Mouse (Mus musculus) CH12.LX (cell line): ENCODE results near the gene Rab43. TPM values are rescaled to one million over a fixed set of nuclear protein-coding genes. Genes with fewer than 3 reads are reported as not detected.

Experiments used
- DNase-seq: peaks from one replicate; pipeline ENCODE4 v3.0.0-alpha.2; 2013; ENCODE audit errors: extremely low read depth
- H3K27ac ChIP-seq: 2 replicates; pipeline ENCODE4 v1.5.1; 2012; ENCODE audit warnings: low read depth, mild to moderate bottlenecking, control low read depth, moderate library complexity; ENCODE audit not compliant: insufficient read depth
- H3K27me3 ChIP-seq: replicated peaks from 2 replicates; pipeline ENCODE3; 2012; ENCODE audit warnings: inconsistent platforms
- H3K36me3 ChIP-seq, 2 experiments: replicated peaks in 1 of 2; 2 replicates each; pipeline versions ENCODE3 to v1.6.1; 2012; ENCODE audit warnings: inconsistent platforms in 1 of 2, low read length in 1 of 2, mild to moderate bottlenecking in 1 of 2, mixed read lengths in 1 of 2, moderate library complexity in 1 of 2; ENCODE audit not compliant: control insufficient read depth in 1 of 2, insufficient read depth in 1 of 2
- H3K4me1 ChIP-seq, 2 experiments: 2 replicates each; pipeline ENCODE4 v1.6.1; 2012; ENCODE audit warnings: inconsistent platforms in 1 of 2, moderate library complexity in 1 of 2; ENCODE audit not compliant: insufficient read depth in 2 of 2, control insufficient read depth in 1 of 2
- H3K4me2 ChIP-seq: 2 replicates; pipeline ENCODE4 v1.6.1; 2012; ENCODE audit warnings: low read depth, mild to moderate bottlenecking, control low read depth; ENCODE audit not compliant: poor library complexity, insufficient read depth, severe bottlenecking
- H3K4me3 ChIP-seq, 3 experiments: fragments of 150-350 bp in 1 of 3; sonication (generic) in 1 of 3; replicated peaks in 1 of 3; 2 replicates each; pipeline versions ENCODE3 to v1.5.1; 2011 to 2012; ENCODE audit warnings: low read depth in 2 of 3, low read length in 2 of 3, mild to moderate bottlenecking in 2 of 3, moderate library complexity in 2 of 3, control low read depth in 1 of 3, improper control_type of control experiment in 1 of 3, inconsistent platforms in 1 of 3, mixed read lengths in 1 of 3; ENCODE audit not compliant: poor library complexity in 1 of 3
- H3K79me2 ChIP-seq: replicated peaks from 2 replicates; pipeline ENCODE4 v1.6.1; 2012; ENCODE audit warnings: mild to moderate bottlenecking, moderate library complexity; ENCODE audit not compliant: control insufficient read depth, poor library complexity, insufficient read depth, severe bottlenecking; ENCODE audit errors: extremely low read depth
- H3K9ac ChIP-seq: 2 replicates; pipeline ENCODE4 v1.6.1; 2012; ENCODE audit warnings: low read depth, mild to moderate bottlenecking, control low read depth, moderate library complexity; ENCODE audit not compliant: insufficient read depth
- H3K9me3 ChIP-seq: replicated peaks from 2 replicates; pipeline ENCODE3; 2012; ENCODE audit warnings: low read length, inconsistent platforms, mixed read lengths
- CHD1 ChIP-seq: IDR thresholded peaks from 2 replicates; pipeline ENCODE4 v1.6.1; 2012; ENCODE audit warnings: low read depth, low read length, improper control_type of control experiment, inconsistent platforms
- CHD2 ChIP-seq: IDR thresholded peaks from 2 replicates; pipeline ENCODE4 v1.6.1; 2011; ENCODE audit warnings: low read length, improper control_type of control experiment
- CTCF ChIP-seq, 2 experiments: IDR thresholded peaks in 1 of 2; conservative IDR thresholded peaks in 1 of 2; 2 replicates each; pipeline ENCODE4 v1.5.1; 2011 to 2012; ENCODE audit warnings: low read depth in 2 of 2, low read length in 2 of 2, improper control_type of control experiment in 1 of 2, inconsistent platforms in 1 of 2, mild to moderate bottlenecking in 1 of 2, moderate library complexity in 1 of 2
- GABPA ChIP-seq: IDR thresholded peaks from 2 replicates; pipeline ENCODE4 v1.6.1; 2012; ENCODE audit warnings: low read depth, low read length, improper control_type of control experiment, inconsistent platforms; ENCODE audit not compliant: insufficient replicate concordance
- HCFC1 ChIP-seq: IDR thresholded peaks from 2 replicates; pipeline ENCODE4 v1.6.1; 2012; ENCODE audit warnings: low read depth, mild to moderate bottlenecking, inconsistent platforms, low read length, improper control_type of control experiment
- IRF4 ChIP-seq: IDR thresholded peaks from 2 replicates; pipeline ENCODE4 v1.6.1; 2014; ENCODE audit warnings: low read depth, mild to moderate bottlenecking, inconsistent platforms, low read length, improper control_type of control experiment
- KAT2A ChIP-seq: IDR thresholded peaks from 2 replicates; pipeline ENCODE4 v1.6.1; 2012; ENCODE audit warnings: low read length, improper control_type of control experiment, inconsistent platforms; ENCODE audit not compliant: insufficient replicate concordance
- MAFK ChIP-seq: IDR thresholded peaks from 2 replicates; pipeline ENCODE4 v1.6.1; 2011; ENCODE audit warnings: low read length, improper control_type of control experiment; ENCODE audit not compliant: insufficient replicate concordance
- MAX ChIP-seq: IDR thresholded peaks from 2 replicates; pipeline ENCODE4 v1.6.1; 2011; ENCODE audit warnings: low read length, improper control_type of control experiment
- MAZ ChIP-seq: IDR thresholded peaks from 2 replicates; pipeline ENCODE4 v1.6.1; 2012; ENCODE audit warnings: low read depth, mild to moderate bottlenecking, inconsistent platforms, low read length, improper control_type of control experiment, moderate library complexity
- MXI1 ChIP-seq: IDR thresholded peaks from 2 replicates; pipeline ENCODE4 v1.6.1; 2011; ENCODE audit warnings: mild to moderate bottlenecking, low read depth, low read length, improper control_type of control experiment
- MYC ChIP-seq: IDR thresholded peaks from 2 replicates; pipeline ENCODE4 v1.6.1; 2011; ENCODE audit warnings: low read depth, mild to moderate bottlenecking, improper control_type of control experiment, low read length
- NELFE ChIP-seq: IDR thresholded peaks from 2 replicates; pipeline ENCODE4 v1.6.1; 2011; ENCODE audit warnings: low read depth, low read length, improper control_type of control experiment
- NRF1 ChIP-seq: IDR thresholded peaks from 2 replicates; pipeline ENCODE4 v1.6.1; 2014; ENCODE audit warnings: low read depth, mild to moderate bottlenecking, inconsistent platforms, low read length, improper control_type of control experiment, moderate library complexity
- SMC3 ChIP-seq: IDR thresholded peaks from 2 replicates; pipeline ENCODE4 v1.6.1; 2011; ENCODE audit warnings: low read depth, low read length, improper control_type of control experiment
- USF1 ChIP-seq: IDR thresholded peaks from 2 replicates; pipeline ENCODE4 v1.6.1; 2014; ENCODE audit warnings: low read depth, mild to moderate bottlenecking, inconsistent platforms, low read length, improper control_type of control experiment
- ZKSCAN1 ChIP-seq: IDR thresholded peaks from 2 replicates; pipeline ENCODE4 v1.6.1; 2012; ENCODE audit warnings: low read depth, inconsistent platforms, low read length, improper control_type of control experiment, borderline replicate concordance
- ZMIZ1 ChIP-seq: IDR thresholded peaks from 2 replicates; pipeline ENCODE4 v1.6.1; 2012; ENCODE audit warnings: low read depth, mild to moderate bottlenecking, inconsistent platforms, low read length, improper control_type of control experiment
- dilution Hi-C: fragments of 300-500 bp; cut with MboI; formaldehyde crosslinking; loops from 2 replicates; pipeline ENCODE4 v1.14.3; 2020; ENCODE audit warnings: low sequenced_read_pairs; ENCODE audit not compliant: extremely low pct_unique_long_range_greater_than_20kb, extremely low pct_ligation_motif_present
- in situ Hi-C: fragments of 300-500 bp; cut with MboI; formaldehyde crosslinking; loops from 3 replicates; pipeline ENCODE4 v1.14.3; 2019; ENCODE audit warnings: low sequenced_read_pairs, low pct_ligation_motif_present, low pct_unique_long_range_greater_than_20kb, mixed read lengths
- polyA plus RNA-seq: library from polyadenylated mRNA; unstranded; fragments of >175 nt; gene quantifications from 2 replicates; pipeline ENCODE4 v1.2.1, GENCODE M21; 2012; ENCODE audit warnings: low read depth; ENCODE audit not compliant: insufficient read length
- total RNA-seq, 2 experiments: library from RNA; depleted of rRNA; stranded (reverse); fragments of 300-350 nt in 1 of 2; fragments of >200 nt in 1 of 2; gene quantifications; 2 replicates each; pipeline ENCODE4 v1.2.3; 2012 to 2014

Gene Rab43
- total and polyA plus RNA-seq, 3 experiments = 4.3 to 23.4 (median 10.3) TPM

- Histone ChIP-seq H3K4me2 (no peak overlapping the region), H3K27ac (no peak overlapping the region), H3K9ac (no peak overlapping the region), H3K36me3 (peaks cover 43 to 65% of the 10 kb centered on the region in 2 experiments), H3K9me3 (no peaks in the 10 kb centered on the region), H3K4me1 (no peaks in the 10 kb centered on the region), H3K27me3 (no peaks in the 10 kb centered on the region), H3K79me2 (no peaks in the 10 kb centered on the region), H3K4me3 (no peak overlapping the region)
- in situ Hi-C loops (no loop called here), dilution Hi-C loops (no loop called here)
- DNase-seq = no peak
- TF ChIP-seq CHD1 = no peak
- no peak for TF ChIP-seq USF1
- no peak for TF ChIP-seq MAFK
- no peak for TF ChIP-seq NELFE
- no peak for TF ChIP-seq IRF4
- no peak for TF ChIP-seq SMC3
- no peak for TF ChIP-seq CHD2
- no peak for TF ChIP-seq MAZ
- no peak for TF ChIP-seq MYC
- no peak for TF ChIP-seq MXI1
- TF ChIP-seq GABPA = no peak
- no peak for TF ChIP-seq CTCF (conservative IDR thresholded peaks at IDR 0.05 in 1 of 2, IDR thresholded peaks at IDR 0.05 in 1 of 2; ENCODE audit: low read depth in 2 of 2, low read length in 2 of 2)
These were observed 20.1 kb downstream of the Rab43 start for GRCm38 (mm10) chr6:87791826-87792225.

- no peak for DNase-seq
- Histone ChIP-seq H3K9me3 (no peaks in the 10 kb centered on the region), H3K4me2 (no peak overlapping the region), H3K27ac (no peak overlapping the region), H3K4me3 (no peak overlapping the region), H3K36me3 (peaks cover 43 to 62% of the 10 kb centered on the region in 2 experiments), H3K4me1 (no peaks in the 10 kb centered on the region), H3K27me3 (no peaks in the 10 kb centered on the region), H3K79me2 (no peaks in the 10 kb centered on the region), H3K9ac (no peak overlapping the region)
- dilution Hi-C loops = no loop called here
- in situ Hi-C loops = no loop called here
- TF ChIP-seq CTCF (conservative IDR thresholded peaks at IDR 0.05 in 1 of 2, IDR thresholded peaks at IDR 0.05 in 1 of 2; ENCODE audit: low read depth in 2 of 2, low read length in 2 of 2) = no peak
- no peak for TF ChIP-seq NELFE
- TF ChIP-seq USF1 = no peak
- TF ChIP-seq ZMIZ1 = no peak
- TF ChIP-seq NRF1 = no peak
- no peak for TF ChIP-seq HCFC1
- TF ChIP-seq KAT2A = no peak
- no peak for TF ChIP-seq ZKSCAN1
- no peak for TF ChIP-seq SMC3
- no peak for TF ChIP-seq MAFK
- no peak for TF ChIP-seq MAX
These were observed 21.0 kb downstream of the Rab43 start for GRCm38 (mm10) chr6:87790779-87791480.
